Mouse (Mus musculus) adrenal gland, adult 18-20 months (tissue): Measurements from ENCODE around the gene Brd3os. TPM values are rescaled to one million over a fixed set of nuclear protein-coding genes. Genes with fewer than 3 reads are reported as not detected.

ENCODE experiments used
- DNase-seq, 2 experiments: peaks; one replicate each; pipeline ENCODE4 v3.0.0; 2021 to 2022; ENCODE audit warnings: low spot score in 2 of 2
- long read RNA-seq, 2 experiments: library from polyadenylated mRNA; stranded (forward); transcript quantifications; one replicate each; pipeline ENCODE4 v2.0.0; 2021
- total RNA-seq, 2 experiments: library from RNA; stranded (reverse); gene quantifications; 1 replicate in 1 of 2; 2 replicates in 1 of 2; pipeline ENCODE4 v1.2.3; 2021

The Brd3os gene
- total RNA-seq, result 1 to 10 TPM; 6.5 to 8.2 TPM
- long read RNA-seq, experiment 1, transcript Brd3os-202 (1 exons, 1,898 nt), result major isoform, 5 of 6 reads
- long read RNA-seq, experiment 1, partial matches to known transcripts, result 0 of 6 reads
- long read RNA-seq, experiment 1, other reads (novel, unspliced or antisense), result 1 of 6 reads
- long read RNA-seq, experiment 2, transcript Brd3os-202 (1 exons, 1,898 nt), result major isoform, 20 of 26 reads
- long read RNA-seq, experiment 2, partial matches to known transcripts, result 0 of 26 reads
- long read RNA-seq, experiment 2, other reads (novel, unspliced or antisense), result 6 of 26 reads

- DNase-seq, result peak; percentile 89
Observed at GRCm38 (mm10) chr2:27441767-27442707, at the start of gene Brd3os. Brd3os (plus strand) TSS chr2:27442324.

- DNase-seq, result no peak
Observed at GRCm38 (mm10) chr2:27394158-27394832, 47.8 kb upstream of the Brd3os start.

- DNase-seq, result no peak
Observed at GRCm38 (mm10) chr2:27396656-27397440, 45.3 kb upstream of the Brd3os start.

GRCm38 (mm10) chr2:27400083-27400482 lies 42.0 kb upstream of the Brd3os start:
- no peak for DNase-seq

- no peak for DNase-seq
Observed at GRCm38 (mm10) chr2:27401544-27401943, 40.6 kb upstream of the Brd3os start.

- no peak for DNase-seq
Observed at GRCm38 (mm10) chr2:27404375-27405093, 37.6 kb upstream of the Brd3os start.

- DNase-seq, result no peak
Observed at GRCm38 (mm10) chr2:27405094-27405884, 36.8 kb upstream of the Brd3os start.

- no peak for DNase-seq
Observed at GRCm38 (mm10) chr2:27406928-27407327, 35.2 kb upstream of the Brd3os start.

- no peak for DNase-seq
Observed at GRCm38 (mm10) chr2:27408194-27408593, 33.9 kb upstream of the Brd3os start.

- DNase-seq, result no peak
Observed at GRCm38 (mm10) chr2:27410518-27411140, 31.5 kb upstream of the Brd3os start.

- DNase-seq, result no peak
Observed at GRCm38 (mm10) chr2:27411688-27412174, 30.4 kb upstream of the Brd3os start.

GRCm38 (mm10) chr2:27412245-27412800 lies 29.8 kb upstream of the Brd3os start:
- DNase-seq, result no peak

GRCm38 (mm10) chr2:27413582-27413935 lies 28.6 kb upstream of the Brd3os start:
- DNase-seq, result no peak

GRCm38 (mm10) chr2:27413936-27414657 lies 28.0 kb upstream of the Brd3os start:
- no peak for DNase-seq

- no peak for DNase-seq
Observed at GRCm38 (mm10) chr2:27415060-27415783, 26.9 kb upstream of the Brd3os start.

- DNase-seq, result no peak
Observed at GRCm38 (mm10) chr2:27416425-27416824, 25.7 kb upstream of the Brd3os start.

- no peak for DNase-seq
Observed at GRCm38 (mm10) chr2:27417648-27418153, 24.4 kb upstream of the Brd3os start.
